Mouse (Mus musculus) lung, adult 2 months (tissue): ENCODE data around the gene Card19.

ENCODE experiments used
- CTCF ChIP-seq: fragments of 200-500 bp; IDR thresholded peaks from 2 replicates; pipeline ENCODE4 v1.5.1; 2011; ENCODE audit warnings: mild to moderate bottlenecking, low read length, control low read depth; ENCODE audit not compliant: insufficient read depth
- POLR2A ChIP-seq: fragments of 200-500 bp; IDR thresholded peaks from 2 replicates; pipeline ENCODE4 v1.6.1; 2011; ENCODE audit warnings: low read depth, mild to moderate bottlenecking, control low read depth, low read length, borderline replicate concordance; ENCODE audit errors: extremely low read depth

GRCm38 (mm10) chr13:49175509-49175908 lies 40.3 kb downstream of the Card19 start:
- no peak for TF ChIP-seq CTCF
- TF ChIP-seq POLR2A = no peak
